Mouse (Mus musculus) hindbrain, embryonic 14.5 days (tissue): ENCODE results near the gene Dlgap5. TPM values are rescaled to one million over a fixed set of nuclear protein-coding genes. Genes with fewer than 3 reads are reported as not detected.
"Not testable (repeated sequence)": the region's sequence is repeated elsewhere in the genome, so short reads cannot be mapped to it uniquely, and the experiment has no call there.

ENCODE experiments used
- ATAC-seq: fragments of 200-750 bp; cut with Nextera tagmentation; 2 replicates; pipeline ENCODE4 v1.8.0; 2017; ENCODE audit warnings: moderate number of reproducible peaks, mild to moderate bottlenecking, moderate TSS enrichment, moderate library complexity; ENCODE audit not compliant: low FRiP score
- DNase-seq: peaks from one replicate; pipeline ENCODE4 v3.0.0-alpha.2; 2015; ENCODE audit warnings: low spot score
- H3K27ac ChIP-seq: fragments of 300-500 bp; sonication (generic); 2 replicates; pipeline ENCODE4 v1.5.1; 2014; ENCODE audit warnings: mild to moderate bottlenecking, moderate library complexity
- H3K27me3 ChIP-seq: fragments of 300-500 bp; sonication (generic); 2 replicates; pipeline ENCODE4 v1.6.1; 2014; ENCODE audit warnings: mild to moderate bottlenecking, low read length, mixed read lengths; ENCODE audit not compliant: control insufficient read depth, insufficient read depth
- H3K36me3 ChIP-seq: fragments of 300-500 bp; sonication (generic); replicated peaks from 2 replicates; pipeline ENCODE4 v1.6.1; 2014; ENCODE audit not compliant: control insufficient read depth, insufficient read depth
- H3K4me1 ChIP-seq: fragments of 300-500 bp; sonication (generic); replicated peaks from 2 replicates; pipeline ENCODE4 v1.6.1; 2014; ENCODE audit warnings: antibody characterized with exemption, low read length, mixed read lengths; ENCODE audit not compliant: control insufficient read depth, insufficient read depth
- H3K4me2 ChIP-seq: fragments of 300-500 bp; sonication (generic); replicated peaks from 2 replicates; pipeline ENCODE4 v1.6.1; 2014; ENCODE audit warnings: mild to moderate bottlenecking, moderate library complexity
- H3K4me3 ChIP-seq: fragments of 300-500 bp; sonication (generic); replicated peaks from 2 replicates; pipeline ENCODE4 v1.5.1; 2014; ENCODE audit warnings: mild to moderate bottlenecking, low read length
- H3K9ac ChIP-seq: fragments of 300-500 bp; sonication (generic); 2 replicates; pipeline ENCODE4 v1.6.1; 2014
- H3K9me3 ChIP-seq: fragments of 300-500 bp; sonication (generic); 2 replicates; pipeline ENCODE4 v1.6.1; 2016; ENCODE audit warnings: low read length; ENCODE audit not compliant: control insufficient read depth
- WGBS: fragments of 180-500 bp; shearing (Covaris S2); extraction: QIAGEN DNeasy Blood & Tissue Kit; methylation state at CpG from one replicate; pipeline ENCODE4 v1.1.7; 2014; 5-methylcytosine and 5-hydroxymethylcytosine counted together
- polyA plus RNA-seq: library from polyadenylated mRNA; unstranded; fragments of >200 nt; fragmentation: Nextera tagmentation; extraction: Ambion mirVana; gene quantifications from 2 replicates; pipeline ENCODE4 v1.2.1, GENCODE M21; 2014

The Dlgap5 gene
- 6.3 and 7.6 TPM in 2 replicates for polyA plus RNA-seq

GRCm38 (mm10) chr14:47417775-47418665 lies at the start of gene Dlgap5:
Dlgap5 (minus strand) TSS chr14:47418407.
- Histone ChIP-seq H3K36me3 (no peaks in the 10 kb centered on the region), H3K27me3 (no peaks in the 10 kb centered on the region), H3K4me2 (peak within 1 kb of the TSS; percentile 55), H3K4me3 (peak within 1 kb of the TSS; percentile 38), H3K27ac (no peak within 1 kb of the TSS), H3K9ac (peak within 1 kb of the TSS; percentile 43), H3K9me3 (no peaks in the 10 kb centered on the region), H3K4me1 (0 out of 2 replicates have a peak, but pooled peaks cover 8% of the 10 kb centered on the region)
- ATAC-seq (peak; percentile 98), DNase-seq (peak; percentile 93)
- WGBS: 2% methylated on average over 36 of the region's 36 CpGs

GRCm38 (mm10) chr14:47465468-47466175 lies 47.4 kb upstream of the Dlgap5 start:
- H3K4me1 ChIP-seq: no peaks in the 10 kb centered on the region
- no peak overlapping the region for H3K9ac ChIP-seq
- no peak for DNase-seq
- WGBS: 60% methylated on average over 7 of the region's 7 CpGs
- no peak overlapping the region for H3K4me2 ChIP-seq
- no peaks in the 10 kb centered on the region for H3K9me3 ChIP-seq
- H3K36me3 ChIP-seq: no peaks in the 10 kb centered on the region
- H3K4me3 ChIP-seq: no peak overlapping the region
- no peaks in the 10 kb centered on the region for H3K27me3 ChIP-seq
- no peak for ATAC-seq
- no peak overlapping the region for H3K27ac ChIP-seq

GRCm38 (mm10) chr14:47464426-47464825 lies 46.2 kb upstream of the Dlgap5 start:
- Histone ChIP-seq H3K9ac (no peak overlapping the region), H3K27me3 (no peaks in the 10 kb centered on the region), H3K27ac (no peak overlapping the region), H3K36me3 (no peaks in the 10 kb centered on the region), H3K4me3 (no peak overlapping the region), H3K4me2 (no peak overlapping the region), H3K9me3 (no peaks in the 10 kb centered on the region), H3K4me1 (no peaks in the 10 kb centered on the region)
- ATAC-seq (no peak), DNase-seq (no peak)
- 86% methylated on average over 10 of the region's 10 CpGs for WGBS

- DNase-seq: no peak
- Histone ChIP-seq H3K9me3 (no peaks in the 10 kb centered on the region), H3K27ac (no peak overlapping the region), H3K4me3 (no peak overlapping the region), H3K4me1 (no peaks in the 10 kb centered on the region), H3K4me2 (no peak overlapping the region), H3K9ac (no peak overlapping the region), H3K27me3 (no peaks in the 10 kb centered on the region), H3K36me3 (no peaks in the 10 kb centered on the region)
- no peak for ATAC-seq
- WGBS: 86% methylated on average over 9 of the region's 9 CpGs
Observed at GRCm38 (mm10) chr14:47462877-47463460, 44.8 kb upstream of the Dlgap5 start.

- no peak overlapping the region for H3K4me2 ChIP-seq
- ATAC-seq: no peak
- DNase-seq: no peak
- no peaks in the 10 kb centered on the region for H3K9me3 ChIP-seq
- H3K9ac ChIP-seq: no peak overlapping the region
- H3K27ac ChIP-seq: no peak overlapping the region
- no peak overlapping the region for H3K4me3 ChIP-seq
- no peaks in the 10 kb centered on the region for H3K27me3 ChIP-seq
- no peaks in the 10 kb centered on the region for H3K36me3 ChIP-seq
- no peaks in the 10 kb centered on the region for H3K4me1 ChIP-seq
- 89% methylated on average over 4 of the region's 4 CpGs for WGBS
Observed at GRCm38 (mm10) chr14:47462453-47462852, 44.2 kb upstream of the Dlgap5 start.

GRCm38 (mm10) chr14:47461997-47462396 lies 43.8 kb upstream of the Dlgap5 start:
- WGBS: 89% methylated on average over 8 of the region's 8 CpGs
- no peak overlapping the region for H3K4me3 ChIP-seq
- H3K9me3 ChIP-seq: no peaks in the 10 kb centered on the region
- H3K4me2 ChIP-seq: no peak overlapping the region
- no peaks in the 10 kb centered on the region for H3K4me1 ChIP-seq
- no peaks in the 10 kb centered on the region for H3K27me3 ChIP-seq
- H3K9ac ChIP-seq: no peak overlapping the region
- no peak overlapping the region for H3K27ac ChIP-seq
- no peak for ATAC-seq
- no peaks in the 10 kb centered on the region for H3K36me3 ChIP-seq
- DNase-seq: no peak

GRCm38 (mm10) chr14:47459556-47459955 lies 41.3 kb upstream of the Dlgap5 start:
- no peak for DNase-seq
- no peaks in the 10 kb centered on the region for H3K27me3 ChIP-seq

GRCm38 (mm10) chr14:47450121-47450520 lies 31.9 kb upstream of the Dlgap5 start, which contains the start of gene Fbxo34:
Fbxo34 (plus strand) TSS chr14:47450421.
- not testable (repeated sequence) for H3K4me2 ChIP-seq, H3K36me3 ChIP-seq, H3K27ac ChIP-seq, H3K4me3 ChIP-seq, DNase-seq, H3K27me3 ChIP-seq, H3K9ac ChIP-seq, ATAC-seq, H3K4me1 ChIP-seq, H3K9me3 ChIP-seq
- 93% methylated on average over 2 of the region's 5 CpGs for WGBS

More at GRCm38 (mm10) chr14:47459556-47459955, 41.3 kb upstream of the Dlgap5 start:
- no peak overlapping the region for H3K4me3 ChIP-seq
- H3K9me3 ChIP-seq: no peaks in the 10 kb centered on the region
- H3K27ac ChIP-seq: no peak overlapping the region
- no peak for ATAC-seq
- no peak overlapping the region for H3K9ac ChIP-seq
- H3K4me2 ChIP-seq: no peak overlapping the region
- no peaks in the 10 kb centered on the region for H3K36me3 ChIP-seq
- H3K4me1 ChIP-seq: no peaks in the 10 kb centered on the region
- WGBS: 83% methylated on average over 4 of the region's 4 CpGs
